Mouse (Mus musculus) intestine, embryonic 15.5 days (tissue): ENCODE results near the gene Kcnk3. TPM values are rescaled to one million over a fixed set of nuclear protein-coding genes. Genes with fewer than 3 reads are reported as not detected.

Experiments used
- ATAC-seq: fragments of 200-750 bp; cut with Nextera tagmentation; 2 replicates; pipeline ENCODE4 v1.8.0; 2017; ENCODE audit warnings: moderate TSS enrichment, moderate library complexity
- H3K27ac ChIP-seq: fragments of 300-500 bp; sonication (generic); 2 replicates; pipeline ENCODE4 v1.5.1; 2015; ENCODE audit warnings: mild to moderate bottlenecking, inconsistent platforms
- H3K27me3 ChIP-seq: fragments of 300-500 bp; sonication (generic); replicated peaks from 2 replicates; pipeline ENCODE4 v1.6.1; 2015; ENCODE audit warnings: inconsistent platforms
- H3K36me3 ChIP-seq: fragments of 300-500 bp; sonication (generic); 2 replicates; pipeline ENCODE4 v1.6.1; 2015; ENCODE audit warnings: inconsistent platforms
- H3K4me1 ChIP-seq: fragments of 300-500 bp; sonication (generic); replicated peaks from 2 replicates; pipeline ENCODE4 v1.6.1; 2015; ENCODE audit warnings: inconsistent platforms
- H3K4me2 ChIP-seq: fragments of 300-500 bp; sonication (generic); replicated peaks from 2 replicates; pipeline ENCODE4 v1.6.1; 2015; ENCODE audit warnings: mild to moderate bottlenecking, inconsistent platforms
- H3K4me3 ChIP-seq: fragments of 300-500 bp; sonication (generic); replicated peaks from 2 replicates; pipeline ENCODE4 v1.5.1; 2015; ENCODE audit warnings: inconsistent platforms
- H3K9ac ChIP-seq: fragments of 300-500 bp; sonication (generic); 2 replicates; pipeline ENCODE4 v1.6.1; 2015; ENCODE audit warnings: inconsistent platforms
- H3K9me3 ChIP-seq: fragments of 300-500 bp; sonication (generic); 2 replicates; pipeline ENCODE4 v1.6.1; 2016; ENCODE audit warnings: inconsistent platforms
- WGBS: fragments of 180-500 bp; shearing (Covaris S2); methylation state at CpG from one replicate; pipeline ENCODE4 v1.1.7; 2015; 5-methylcytosine and 5-hydroxymethylcytosine counted together
- polyA plus RNA-seq: library from polyadenylated mRNA; unstranded; fragments of >200 nt; fragmentation: Nextera tagmentation; extraction: Ambion mirVana; gene quantifications from 2 replicates; pipeline ENCODE4 v1.2.1, GENCODE M21; 2015

Kcnk3 gene
- polyA plus RNA-seq, 1 experiment from 2014 or later = 24.4 TPM

DNA sequence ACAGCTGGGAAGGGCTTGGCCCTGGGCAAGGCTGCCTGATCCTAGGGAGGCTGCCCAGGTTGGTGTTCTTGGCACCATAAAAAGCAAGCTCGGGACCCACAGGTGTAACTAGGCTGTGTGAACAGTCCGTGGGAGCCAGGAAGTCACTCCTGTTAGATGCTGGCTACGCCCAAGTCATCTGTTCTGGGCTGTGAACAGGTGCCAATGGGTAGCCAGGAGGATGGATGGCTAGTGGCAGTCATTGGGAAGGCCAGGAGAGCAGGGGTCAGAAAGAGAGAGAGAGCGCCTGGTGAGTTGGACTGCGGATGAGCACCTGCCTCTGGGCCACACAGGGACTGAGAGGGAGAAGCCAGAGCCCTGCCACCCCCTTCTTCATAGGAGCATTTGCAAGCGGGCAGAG is 17.7 kb downstream of the Kcnk3 start:
- Histone ChIP-seq H3K9ac (no peak overlapping the region), H3K27ac (no peak overlapping the region), H3K4me2 (no peak overlapping the region), H3K36me3 (no peaks in the 10 kb centered on the region), H3K27me3 (no peaks in the 10 kb centered on the region), H3K4me3 (no peak overlapping the region), H3K9me3 (no peaks in the 10 kb centered on the region), H3K4me1 (peaks cover 6% of the 10 kb centered on the region; the same call in 1 of the 2 replicates)
- no peak for ATAC-seq
- whole genome bisulfite sequencing = 80% methylated on average over 6 of the region's 6 CpGs

DNA sequence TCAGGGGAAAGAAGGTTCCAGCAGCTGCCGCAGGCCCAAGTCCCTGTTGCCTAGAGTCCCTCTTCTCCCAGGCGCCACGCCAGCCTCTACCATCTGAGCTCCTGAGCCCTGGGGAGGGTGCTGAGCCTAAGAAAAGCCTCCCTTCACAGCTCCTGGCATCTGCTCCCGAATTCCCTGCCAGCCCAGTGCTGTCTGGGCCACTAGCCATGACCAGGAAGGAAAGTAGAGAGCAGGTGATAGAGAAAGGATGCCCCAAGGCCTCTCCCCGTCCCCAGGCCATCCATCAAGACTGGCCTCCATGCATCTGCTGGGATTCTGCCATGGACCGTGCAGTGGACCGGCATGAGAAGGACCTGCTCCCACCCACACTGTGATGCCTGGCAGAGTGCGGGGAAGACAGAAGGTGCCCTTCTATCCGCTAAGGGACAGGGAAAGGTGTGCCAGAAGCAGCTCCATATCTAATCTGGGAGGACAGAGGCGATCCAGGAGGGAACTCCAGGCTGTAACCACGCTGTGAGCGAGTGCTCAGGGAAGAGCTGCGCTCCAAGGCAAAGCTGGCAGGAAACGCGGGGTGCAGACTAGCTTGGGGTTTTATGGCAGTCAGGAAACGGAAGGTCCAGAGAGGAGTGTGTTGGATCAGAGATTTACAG is 18.6 kb downstream of the Kcnk3 start:
- Histone ChIP-seq H3K27ac (no peak overlapping the region), H3K4me3 (no peak overlapping the region), H3K27me3 (no peaks in the 10 kb centered on the region), H3K4me2 (no peak overlapping the region), H3K4me1 (peaks cover 6% of the 10 kb centered on the region; the same call in 1 of the 2 replicates), H3K36me3 (no peaks in the 10 kb centered on the region), H3K9me3 (no peaks in the 10 kb centered on the region), H3K9ac (no peak overlapping the region)
- 61% methylated on average over 16 of the region's 16 CpGs for WGBS
- no peak for ATAC-seq

DNA sequence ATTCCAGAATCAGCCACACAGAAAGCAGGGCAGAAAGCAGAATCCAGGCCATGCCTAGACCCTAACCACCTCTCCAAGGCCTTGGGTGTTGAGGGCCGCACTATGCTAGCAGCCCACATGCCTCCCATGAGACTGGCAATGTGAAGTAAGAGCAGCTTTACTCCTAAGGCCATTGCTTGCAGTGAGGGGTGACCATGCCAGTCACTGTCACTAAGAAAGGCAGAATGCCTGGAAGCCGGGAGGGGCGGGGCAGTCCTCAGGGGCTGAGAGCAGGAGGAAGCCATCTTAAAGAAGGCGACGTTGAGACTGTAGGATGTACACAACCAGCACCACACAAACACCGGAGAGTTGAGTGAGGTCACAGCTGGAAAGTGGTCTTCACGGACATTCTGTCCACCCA is 21.1 kb downstream of the Kcnk3 start:
- Histone ChIP-seq H3K27me3 (no peaks in the 10 kb centered on the region), H3K9ac (no peak overlapping the region), H3K27ac (no peak overlapping the region), H3K4me2 (no peak overlapping the region), H3K9me3 (no peaks in the 10 kb centered on the region), H3K4me3 (no peak overlapping the region), H3K4me1 (peaks cover 16% of the 10 kb centered on the region), H3K36me3 (no peaks in the 10 kb centered on the region)
- 91% methylated on average over 7 of the region's 7 CpGs for WGBS
- ATAC-seq = no peak

DNA sequence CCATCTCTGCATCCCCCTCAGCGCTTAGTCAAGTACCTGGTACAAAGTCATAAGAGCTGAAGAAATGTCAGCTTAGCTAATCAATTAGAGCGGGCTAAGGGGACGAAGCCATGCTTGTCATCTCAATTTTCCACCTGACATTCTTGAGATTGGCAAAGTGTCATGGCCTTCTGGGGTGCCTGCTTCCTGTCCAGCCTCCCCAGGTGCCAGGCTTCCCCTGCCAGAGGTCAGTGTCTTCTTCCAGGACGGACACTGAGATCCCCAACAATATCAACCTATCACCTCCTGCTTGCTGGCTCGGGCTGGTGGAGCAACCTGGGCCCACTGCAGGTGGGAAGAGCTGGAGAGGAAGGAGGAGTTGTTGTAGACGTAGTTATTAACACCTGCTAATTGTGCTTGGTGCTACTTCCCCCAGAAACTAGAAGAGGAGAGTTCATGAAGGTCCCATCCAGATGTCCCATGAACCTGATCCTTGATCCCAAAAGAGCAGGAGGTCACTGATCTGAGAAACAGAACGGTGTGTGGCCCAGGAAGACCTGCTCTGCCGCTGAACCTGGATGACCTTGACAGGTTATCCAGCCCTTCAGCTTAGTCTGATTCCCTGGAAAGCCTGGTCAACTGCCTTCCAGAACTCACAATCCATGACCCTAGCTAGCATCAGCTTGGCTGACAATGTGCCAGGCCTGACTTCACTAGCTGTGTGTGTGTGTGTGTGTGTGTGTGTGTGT is 22.1 kb downstream of the Kcnk3 start:
- no peak for ATAC-seq

DNA sequence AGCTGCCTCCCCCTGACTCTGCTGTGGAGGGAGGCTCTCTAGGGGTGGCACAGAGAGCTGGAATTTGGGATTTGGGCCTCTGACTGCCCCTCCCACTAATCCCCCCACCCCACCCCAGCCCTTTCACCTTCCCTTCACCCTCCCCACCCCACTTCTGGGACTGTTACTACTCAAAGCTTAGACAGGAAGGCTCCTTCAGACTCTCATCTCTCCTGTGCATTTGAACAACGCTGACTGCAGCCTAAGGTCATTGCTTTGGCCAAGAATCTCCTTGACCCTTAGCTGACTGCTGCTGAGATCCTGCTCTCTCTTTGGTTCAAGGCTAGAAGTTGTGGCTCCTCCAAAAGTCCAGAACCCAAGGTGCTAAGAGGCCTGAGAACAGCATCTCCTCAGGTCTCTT is 23.1 kb downstream of the Kcnk3 start:
- no peak overlapping the region for H3K4me2 ChIP-seq
- 50% methylated on average over 1 of the region's 1 CpGs for WGBS
- no peak for ATAC-seq
- peaks cover 33% of the 10 kb centered on the region for H3K4me1 ChIP-seq
- H3K27me3 ChIP-seq = no peaks in the 10 kb centered on the region
- no peaks in the 10 kb centered on the region for H3K9me3 ChIP-seq
- H3K27ac ChIP-seq = no peak overlapping the region
- H3K9ac ChIP-seq = no peak overlapping the region
- H3K4me3 ChIP-seq = no peak overlapping the region
- H3K36me3 ChIP-seq = no peaks in the 10 kb centered on the region

More for the DNA sequence above, 22.1 kb downstream of the Kcnk3 start:
- 84% methylated on average over 8 of the region's 8 CpGs for WGBS
- Histone ChIP-seq H3K4me2 (no peak overlapping the region), H3K36me3 (no peaks in the 10 kb centered on the region), H3K27me3 (no peaks in the 10 kb centered on the region), H3K27ac (no peak overlapping the region), H3K4me3 (no peak overlapping the region), H3K9me3 (no peaks in the 10 kb centered on the region), H3K4me1 (peaks cover 25% of the 10 kb centered on the region), H3K9ac (no peak overlapping the region)

DNA sequence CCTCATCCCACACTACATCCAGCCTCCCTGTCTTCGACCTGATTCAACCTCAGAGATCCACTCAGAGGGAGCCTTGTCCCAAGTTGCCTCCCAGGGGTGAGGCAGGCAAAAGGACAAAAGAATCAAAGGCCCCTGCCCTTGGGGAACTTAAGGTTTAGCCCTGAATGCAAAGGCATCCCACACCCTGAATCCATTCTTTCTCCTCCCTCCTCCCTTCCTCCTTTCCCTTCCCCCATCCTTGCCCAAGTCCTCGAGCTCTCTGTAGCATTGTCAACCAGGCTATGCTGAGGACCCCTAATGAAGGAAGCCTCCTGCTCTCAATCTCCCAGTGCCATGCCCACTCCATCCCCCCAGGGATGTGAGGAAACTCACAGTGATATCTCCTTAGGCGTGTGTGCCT is 23.7 kb downstream of the Kcnk3 start:
- H3K4me1 ChIP-seq = peaks cover 32% of the 10 kb centered on the region
- no peaks in the 10 kb centered on the region for H3K27me3 ChIP-seq
- no peak overlapping the region for H3K27ac ChIP-seq
- ATAC-seq = no peak
- no peak overlapping the region for H3K4me3 ChIP-seq
- no peaks in the 10 kb centered on the region for H3K9me3 ChIP-seq
- 44% methylated on average over 3 of the region's 3 CpGs for WGBS
- H3K4me2 ChIP-seq = no peak overlapping the region
- no peak overlapping the region for H3K9ac ChIP-seq
- no peaks in the 10 kb centered on the region for H3K36me3 ChIP-seq

DNA sequence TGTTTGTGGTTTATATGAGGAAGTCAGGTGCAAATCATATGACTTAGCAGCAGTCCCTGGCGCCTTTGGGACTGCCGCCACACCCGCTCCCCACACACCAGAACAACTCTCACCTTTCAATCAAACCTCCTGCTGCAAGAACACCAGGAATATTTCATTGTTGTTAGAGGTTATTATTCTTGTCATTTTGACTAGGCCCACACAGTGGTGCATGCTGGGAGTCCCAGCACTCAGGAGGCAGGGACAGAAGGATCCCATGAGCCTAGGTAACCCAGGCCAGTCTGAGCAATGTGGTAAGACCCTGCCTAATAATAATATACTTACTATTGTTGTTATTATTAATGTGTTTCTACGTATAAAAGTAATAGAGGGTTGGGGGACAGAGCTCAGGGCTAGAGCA is 24.6 kb downstream of the Kcnk3 start:
- no peaks in the 10 kb centered on the region for H3K36me3 ChIP-seq
- 79% methylated on average over 4 of the region's 4 CpGs for WGBS
- H3K27me3 ChIP-seq = no peaks in the 10 kb centered on the region
- H3K9ac ChIP-seq = no peak overlapping the region
- H3K9me3 ChIP-seq = no peaks in the 10 kb centered on the region
- H3K4me1 ChIP-seq = peaks cover 37% of the 10 kb centered on the region
- no peak for ATAC-seq
- H3K4me3 ChIP-seq = no peak overlapping the region
- H3K27ac ChIP-seq = no peak overlapping the region
- H3K4me2 ChIP-seq = no peak overlapping the region

DNA sequence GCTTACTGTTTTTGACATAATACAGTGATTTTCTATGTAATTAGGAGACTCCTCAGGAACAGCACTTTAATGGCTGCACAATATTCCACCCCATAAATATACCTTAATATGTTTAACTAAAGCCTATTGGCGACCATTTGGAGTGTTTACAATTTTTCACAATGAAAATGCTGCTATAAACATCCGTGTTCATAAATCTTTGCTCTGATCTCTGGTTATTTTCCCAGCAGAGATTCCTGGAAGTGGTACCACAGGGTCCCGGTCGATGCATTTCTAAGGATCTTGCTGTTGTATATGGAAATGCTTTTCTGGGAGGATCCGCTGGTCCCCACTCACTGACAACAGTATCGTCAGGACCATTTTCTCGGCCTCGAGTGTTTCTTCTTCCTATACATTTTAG is 25.3 kb downstream of the Kcnk3 start:
- WGBS = 50% methylated on average over 8 of the region's 8 CpGs
- no peak for ATAC-seq
- H3K27me3 ChIP-seq = no peaks in the 10 kb centered on the region
- no peaks in the 10 kb centered on the region for H3K36me3 ChIP-seq
- no peak overlapping the region for H3K9ac ChIP-seq
- H3K27ac ChIP-seq = 0 out of 2 replicates have a peak overlapping the region, but pooled peaks have one; percentile 49
- no peaks in the 10 kb centered on the region for H3K9me3 ChIP-seq
- H3K4me1 ChIP-seq = peaks cover 43% of the 10 kb centered on the region
- no peak overlapping the region for H3K4me3 ChIP-seq
- H3K4me2 ChIP-seq = no peak overlapping the region

DNA sequence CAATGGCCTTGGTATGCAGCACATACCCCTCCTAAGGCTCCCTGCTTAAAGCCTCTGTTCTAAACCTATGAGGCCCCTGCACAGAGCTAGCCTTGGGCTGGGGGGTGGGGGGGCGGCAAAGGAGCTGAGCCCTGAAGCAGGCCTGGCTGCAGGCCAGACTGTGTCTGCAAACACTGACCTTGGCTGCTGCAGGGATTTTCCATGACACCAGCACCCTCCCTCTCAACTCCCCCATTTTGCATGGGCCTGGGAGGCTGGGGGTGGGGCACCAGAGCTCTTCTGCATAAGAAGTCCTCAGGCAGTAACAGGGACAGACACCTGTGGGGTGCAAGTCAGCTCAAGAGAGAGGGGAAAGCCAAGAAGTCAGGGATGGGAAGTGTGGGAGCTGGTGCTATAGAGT is 26.3 kb downstream of the Kcnk3 start:
- no peak overlapping the region for H3K9ac ChIP-seq
- no peaks in the 10 kb centered on the region for H3K36me3 ChIP-seq
- peak; percentile 70 for ATAC-seq
- H3K9me3 ChIP-seq = no peaks in the 10 kb centered on the region
- H3K4me3 ChIP-seq = no peak overlapping the region
- H3K4me1 ChIP-seq = peaks cover 51% of the 10 kb centered on the region
- H3K27ac ChIP-seq = peak overlapping the region; percentile 55
- 19% methylated on average over 1 of the region's 1 CpGs for WGBS
- no peaks in the 10 kb centered on the region for H3K27me3 ChIP-seq
- H3K4me2 ChIP-seq = peak overlapping the region; percentile 30; the same call in 1 of the 2 replicates

DNA sequence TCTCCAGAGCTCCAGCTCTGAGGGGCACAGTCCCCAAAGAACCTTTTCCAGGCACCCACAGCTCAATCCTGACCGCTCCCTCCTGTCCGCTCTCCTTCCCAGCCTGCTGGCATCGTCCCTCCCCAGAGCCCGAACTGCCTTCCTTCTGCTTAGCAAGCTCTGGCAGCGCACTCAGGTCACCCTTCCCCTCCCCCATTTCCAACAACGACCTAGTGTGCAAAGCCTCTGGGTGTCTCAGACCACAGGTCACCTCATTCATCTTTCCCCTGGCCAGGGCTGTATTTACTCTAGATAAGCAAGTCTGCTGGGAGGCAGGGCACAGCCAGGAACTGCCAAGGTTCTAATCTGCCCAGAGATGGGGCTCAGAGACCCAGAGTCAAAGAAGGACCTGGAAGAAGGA is 27.4 kb downstream of the Kcnk3 start:
- no peak overlapping the region for H3K9ac ChIP-seq
- no peak overlapping the region for H3K4me2 ChIP-seq
- ATAC-seq = peak; percentile 45; the same call in 1 of the 2 replicates
- WGBS = 35% methylated on average over 6 of the region's 6 CpGs
- H3K36me3 ChIP-seq = no peaks in the 10 kb centered on the region
- H3K4me1 ChIP-seq = peaks cover 51% of the 10 kb centered on the region
- H3K27ac ChIP-seq = 0 out of 2 replicates have a peak overlapping the region, but pooled peaks have one; percentile 54
- no peaks in the 10 kb centered on the region for H3K27me3 ChIP-seq
- H3K4me3 ChIP-seq = no peak overlapping the region
- no peaks in the 10 kb centered on the region for H3K9me3 ChIP-seq

DNA sequence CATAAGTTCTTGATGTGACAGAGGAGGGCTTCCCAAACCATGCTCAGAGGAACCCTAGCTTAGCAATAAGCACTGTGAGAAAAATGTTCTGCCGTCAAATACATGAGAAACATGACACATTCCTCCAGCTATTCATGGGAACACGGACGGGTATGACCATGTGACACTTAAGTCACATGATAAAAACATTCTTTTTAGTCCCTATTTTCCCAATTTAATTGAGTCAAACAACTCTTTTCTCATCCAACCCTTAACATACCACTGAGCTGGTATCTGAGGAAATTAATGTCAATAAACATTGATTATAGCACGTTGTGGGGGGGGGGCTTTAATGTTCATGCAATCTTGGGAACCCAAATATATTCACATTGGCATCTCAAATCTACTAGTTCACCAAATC is 27.8 kb downstream of the Kcnk3 start:
- no peak overlapping the region for H3K27ac ChIP-seq

DNA sequence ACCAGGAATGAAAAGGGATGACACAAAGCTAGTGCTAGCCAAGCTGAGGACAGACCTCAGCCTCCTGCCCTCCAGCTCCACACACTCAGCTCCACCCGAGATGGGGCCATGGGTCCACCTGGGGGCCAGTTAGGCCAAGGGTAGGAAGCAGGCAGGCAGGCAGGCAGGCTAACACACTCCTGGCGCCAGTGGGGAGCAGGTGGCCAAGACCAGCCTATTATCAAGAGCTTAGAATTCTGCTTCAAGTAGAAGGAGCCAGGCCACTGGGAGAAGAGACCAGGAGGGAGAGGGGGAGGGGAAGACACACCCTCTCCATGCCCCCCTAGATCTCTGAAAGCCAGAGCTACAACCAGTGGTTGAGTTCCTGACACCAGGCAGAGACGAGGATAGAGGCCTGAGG is 28.7 kb downstream of the Kcnk3 start:
- no peak for ATAC-seq
- Histone ChIP-seq H3K36me3 (no peaks in the 10 kb centered on the region), H3K9ac (no peak overlapping the region), H3K4me2 (no peak overlapping the region), H3K27ac (peak overlapping the region; percentile 49; the same call in 1 of the 2 replicates), H3K9me3 (no peaks in the 10 kb centered on the region), H3K4me3 (no peak overlapping the region), H3K27me3 (peaks cover 3% of the 10 kb centered on the region), H3K4me1 (peaks cover 51% of the 10 kb centered on the region)
- WGBS = 41% methylated on average over 3 of the region's 3 CpGs

More for the DNA sequence above, 27.8 kb downstream of the Kcnk3 start:
- no peaks in the 10 kb centered on the region for H3K27me3 ChIP-seq
- H3K9ac ChIP-seq = no peak overlapping the region
- H3K4me3 ChIP-seq = no peak overlapping the region
- ATAC-seq = no peak
- no peaks in the 10 kb centered on the region for H3K36me3 ChIP-seq
- H3K9me3 ChIP-seq = no peaks in the 10 kb centered on the region
- no peak overlapping the region for H3K4me2 ChIP-seq
- peaks cover 51% of the 10 kb centered on the region for H3K4me1 ChIP-seq
- 74% methylated on average over 4 of the region's 4 CpGs for WGBS
